Mouse (Mus musculus) forebrain, embryonic 16.5 days (tissue): ENCODE data around the gene Dnajb1. TPM values are rescaled to one million over a fixed set of nuclear protein-coding genes. Genes with fewer than 3 reads are reported as not detected.

Source experiments
- ATAC-seq: fragments of 200-750 bp; cut with Nextera tagmentation; 2 replicates; pipeline ENCODE4 v1.8.0; 2017; ENCODE audit warnings: mild to moderate bottlenecking, moderate library complexity
- H3K27ac ChIP-seq: fragments of 300-500 bp; sonication (generic); 2 replicates; pipeline ENCODE4 v1.5.1; 2014; ENCODE audit warnings: low read length, control low read depth
- H3K27me3 ChIP-seq: fragments of 300-500 bp; sonication (generic); replicated peaks from 2 replicates; pipeline ENCODE4 v1.6.1; 2014; ENCODE audit warnings: low read length; ENCODE audit not compliant: control insufficient read depth, insufficient read depth
- H3K36me3 ChIP-seq: fragments of 300-500 bp; sonication (generic); 2 replicates; pipeline ENCODE4 v1.6.1; 2014; ENCODE audit not compliant: control insufficient read depth, insufficient read depth
- H3K4me1 ChIP-seq: fragments of 300-500 bp; sonication (generic); replicated peaks from 2 replicates; pipeline ENCODE4 v1.6.1; 2014; ENCODE audit warnings: low read length; ENCODE audit not compliant: control insufficient read depth, insufficient read depth
- H3K4me2 ChIP-seq: fragments of 300-500 bp; sonication (generic); 2 replicates; pipeline ENCODE4 v1.6.1; 2014; ENCODE audit warnings: mild to moderate bottlenecking, low read length, control low read depth
- H3K4me3 ChIP-seq: fragments of 300-500 bp; sonication (generic); replicated peaks from 2 replicates; pipeline ENCODE4 v1.5.1; 2014; ENCODE audit warnings: mild to moderate bottlenecking, low read length, control low read depth
- H3K9ac ChIP-seq: fragments of 300-500 bp; sonication (generic); replicated peaks from 2 replicates; pipeline ENCODE4 v1.6.1; 2014; ENCODE audit warnings: low read depth, low read length, control low read depth
- H3K9me3 ChIP-seq: fragments of 300-500 bp; sonication (generic); 2 replicates; pipeline ENCODE4 v1.6.1; 2016; ENCODE audit warnings: low read length; ENCODE audit not compliant: control insufficient read depth
- WGBS: fragments of 180-500 bp; shearing (Covaris S2); extraction: QIAGEN DNeasy Blood & Tissue Kit; methylation state at CpG from one replicate; pipeline ENCODE4 v1.1.7; 2014; 5-methylcytosine and 5-hydroxymethylcytosine counted together
- polyA plus RNA-seq: library from polyadenylated mRNA; unstranded; fragments of >200 nt; fragmentation: Nextera tagmentation; extraction: Ambion mirVana; gene quantifications from 2 replicates; pipeline ENCODE4 v1.2.1, GENCODE M21; 2015

The Dnajb1 gene
- polyA plus RNA-seq, 1 experiment from 2014 or later, result 62.3 TPM

GRCm38 (mm10) chr8:83618566-83618965 lies 10.6 kb downstream of the Dnajb1 start:
- Histone ChIP-seq H3K4me2 (no peak overlapping the region), H3K27ac (no peak overlapping the region), H3K4me3 (no peak overlapping the region), H3K36me3 (peaks cover 6% of the 10 kb centered on the region), H3K4me1 (peaks cover 3% of the 10 kb centered on the region; the same call in 1 of the 2 replicates), H3K27me3 (no peaks in the 10 kb centered on the region), H3K9me3 (no peaks in the 10 kb centered on the region), H3K9ac (no peak overlapping the region)
- no peak for ATAC-seq
- 93% methylated on average over 2 of the region's 2 CpGs for WGBS

GRCm38 (mm10) chr8:83619568-83620285 lies 11.7 kb downstream of the Dnajb1 start:
- H3K27ac ChIP-seq, result no peak overlapping the region

GRCm38 (mm10) chr8:83621691-83622388 lies 13.8 kb downstream of the Dnajb1 start:
- Histone ChIP-seq H3K4me1 (peaks cover 3% of the 10 kb centered on the region; the same call in 1 of the 2 replicates), H3K36me3 (no peaks in the 10 kb centered on the region)
- ATAC-seq, result peak; percentile 26

More at GRCm38 (mm10) chr8:83619568-83620285, 11.7 kb downstream of the Dnajb1 start:
- no peak overlapping the region for H3K9ac ChIP-seq
- no peaks in the 10 kb centered on the region for H3K36me3 ChIP-seq
- H3K27me3 ChIP-seq, result no peaks in the 10 kb centered on the region
- peaks cover 3% of the 10 kb centered on the region; the same call in 1 of the 2 replicates for H3K4me1 ChIP-seq
- 87% methylated on average over 9 of the region's 9 CpGs for WGBS
- H3K4me2 ChIP-seq, result no peak overlapping the region
- ATAC-seq, result no peak
- H3K9me3 ChIP-seq, result no peaks in the 10 kb centered on the region
- H3K4me3 ChIP-seq, result no peak overlapping the region

GRCm38 (mm10) chr8:83622389-83622989 lies 14.5 kb downstream of the Dnajb1 start:
- no peaks in the 10 kb centered on the region for H3K27me3 ChIP-seq
- peak overlapping the region; percentile 79 for H3K9ac ChIP-seq
- peak overlapping the region; percentile 52 for H3K4me3 ChIP-seq
- WGBS, result 10% methylated on average over 23 of the region's 23 CpGs
- peak; percentile 97 for ATAC-seq
- H3K4me2 ChIP-seq, result peak overlapping the region; percentile 93
- no peaks in the 10 kb centered on the region for H3K36me3 ChIP-seq
- peaks cover 3% of the 10 kb centered on the region; the same call in 1 of the 2 replicates for H3K4me1 ChIP-seq
- no peaks in the 10 kb centered on the region for H3K9me3 ChIP-seq
- no peak overlapping the region for H3K27ac ChIP-seq

More at GRCm38 (mm10) chr8:83621691-83622388, 13.8 kb downstream of the Dnajb1 start:
- WGBS, result 54% methylated on average over 15 of the region's 15 CpGs
- Histone ChIP-seq H3K9me3 (no peaks in the 10 kb centered on the region), H3K27ac (no peak overlapping the region), H3K4me2 (peak overlapping the region; percentile 93), H3K4me3 (peak overlapping the region; percentile 52), H3K9ac (peak overlapping the region; percentile 79), H3K27me3 (no peaks in the 10 kb centered on the region)

- peaks cover 3% of the 10 kb centered on the region; the same call in 1 of the 2 replicates for H3K4me1 ChIP-seq
- 87% methylated on average over 7 of the region's 7 CpGs for WGBS
- H3K27ac ChIP-seq, result no peak overlapping the region
- no peak overlapping the region for H3K4me3 ChIP-seq
- no peak for ATAC-seq
- no peak overlapping the region for H3K4me2 ChIP-seq
- no peak overlapping the region for H3K9ac ChIP-seq
- no peaks in the 10 kb centered on the region for H3K36me3 ChIP-seq
- H3K27me3 ChIP-seq, result no peaks in the 10 kb centered on the region
- H3K9me3 ChIP-seq, result no peaks in the 10 kb centered on the region
Measured at GRCm38 (mm10) chr8:83623549-83623948, 15.6 kb downstream of the Dnajb1 start.

GRCm38 (mm10) chr8:83624739-83625138 lies 16.7 kb downstream of the Dnajb1 start:
- H3K9ac ChIP-seq, result no peak overlapping the region
- no peak overlapping the region for H3K27ac ChIP-seq
- WGBS, result 43% methylated on average over 3 of the region's 3 CpGs
- peaks cover 3% of the 10 kb centered on the region; the same call in 1 of the 2 replicates for H3K4me1 ChIP-seq
- no peak overlapping the region for H3K4me3 ChIP-seq
- no peak for ATAC-seq
- no peaks in the 10 kb centered on the region for H3K9me3 ChIP-seq
- no peaks in the 10 kb centered on the region for H3K27me3 ChIP-seq
- H3K4me2 ChIP-seq, result no peak overlapping the region
- H3K36me3 ChIP-seq, result no peaks in the 10 kb centered on the region

GRCm38 (mm10) chr8:83625676-83626299 lies 17.8 kb downstream of the Dnajb1 start:
- 86% methylated on average over 6 of the region's 6 CpGs for WGBS
- Histone ChIP-seq H3K9ac (no peak overlapping the region), H3K27me3 (no peaks in the 10 kb centered on the region), H3K4me1 (peaks cover 3% of the 10 kb centered on the region; the same call in 1 of the 2 replicates), H3K4me2 (no peak overlapping the region), H3K36me3 (no peaks in the 10 kb centered on the region), H3K4me3 (no peak overlapping the region), H3K27ac (no peak overlapping the region), H3K9me3 (no peaks in the 10 kb centered on the region)
- ATAC-seq, result no peak

GRCm38 (mm10) chr8:83632083-83632707 lies 24.2 kb downstream of the Dnajb1 start:
- H3K27me3 ChIP-seq, result 0 out of 2 replicates have a peak, but pooled peaks cover 2% of the 10 kb centered on the region
- H3K4me3 ChIP-seq, result no peak overlapping the region
- WGBS, result 88% methylated on average over 7 of the region's 7 CpGs
- H3K27ac ChIP-seq, result no peak overlapping the region
- no peaks in the 10 kb centered on the region for H3K36me3 ChIP-seq
- no peak overlapping the region for H3K9ac ChIP-seq
- no peaks in the 10 kb centered on the region for H3K4me1 ChIP-seq
- H3K9me3 ChIP-seq, result 0 out of 2 replicates have a peak, but pooled peaks cover 3% of the 10 kb centered on the region
- no peak for ATAC-seq
- no peak overlapping the region for H3K4me2 ChIP-seq
